Mouse (Mus musculus) embryonic fibroblast, embryonic 13.5 days (primary cell): Measurements from ENCODE around the gene Sema5a.

ENCODE experiments used
- CTCF ChIP-seq: IDR thresholded peaks from 2 replicates; pipeline ENCODE4 v1.5.1; 2011; ENCODE audit warnings: mild to moderate bottlenecking, control low read depth, low read length, moderate library complexity, borderline replicate concordance; ENCODE audit not compliant: insufficient read depth
- POLR2A ChIP-seq: IDR thresholded peaks from 2 replicates; pipeline ENCODE4 v1.6.1; 2011; ENCODE audit warnings: low read depth, mild to moderate bottlenecking, control low read depth, low read length, moderate library complexity

GRCm38 (mm10) chr15:32406436-32406835, 161.8 kb downstream of the Sema5a start:
- TF ChIP-seq POLR2A (no peak), CTCF (no peak)
